Mouse (Mus musculus) layer of hippocampus, postnatal 36 days (tissue): ENCODE data around the gene Gm28048. TPM values are rescaled to one million over a fixed set of nuclear protein-coding genes. Genes with fewer than 3 reads are reported as not detected.

Source experiments
- DNase-seq, 2 experiments: peaks; one replicate each; pipeline ENCODE4 v3.0.0; 2022
- total RNA-seq, 2 experiments: library from RNA; stranded (reverse); gene quantifications; 2 replicates each; pipeline ENCODE4 v1.2.3; 2021

Gene Gm28048
- total RNA-seq, 2 experiments from 2014 or later = 9.2 to 11.3 TPM

DNA sequence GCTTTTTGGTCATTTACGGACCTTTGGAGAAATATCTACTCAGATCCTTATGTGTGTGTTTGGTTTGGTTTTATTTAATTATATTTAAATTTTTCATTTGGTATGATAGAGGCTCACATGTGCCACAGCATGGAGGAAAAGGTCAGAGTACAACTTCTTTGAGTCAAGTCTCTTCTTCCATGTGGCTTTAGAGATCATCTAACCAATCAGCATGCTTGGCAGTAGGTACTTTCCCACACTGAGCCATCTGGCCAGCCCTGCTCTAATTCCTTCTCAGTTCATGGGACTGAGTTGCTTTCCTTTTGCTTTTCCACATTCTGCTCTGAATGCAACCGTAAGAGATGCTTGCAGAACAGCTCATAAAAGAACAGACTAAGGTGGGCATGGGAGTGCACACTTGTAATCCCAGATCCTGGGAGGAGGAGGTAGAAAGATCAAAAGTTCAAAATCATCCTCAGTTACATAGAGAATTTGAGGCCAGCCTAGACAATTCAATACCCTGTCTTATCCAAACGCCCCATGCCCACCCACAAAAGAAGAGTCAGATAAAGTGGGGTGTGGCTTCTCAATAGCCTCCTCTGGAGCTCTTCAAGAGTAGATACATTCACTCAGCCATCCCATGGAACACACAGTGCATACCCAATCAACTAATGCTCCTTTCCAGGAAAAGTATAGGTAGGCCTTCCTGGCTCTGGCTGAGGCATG is 188.6 kb downstream of the Gm28048 start:
- DNase-seq = no peak

DNA sequence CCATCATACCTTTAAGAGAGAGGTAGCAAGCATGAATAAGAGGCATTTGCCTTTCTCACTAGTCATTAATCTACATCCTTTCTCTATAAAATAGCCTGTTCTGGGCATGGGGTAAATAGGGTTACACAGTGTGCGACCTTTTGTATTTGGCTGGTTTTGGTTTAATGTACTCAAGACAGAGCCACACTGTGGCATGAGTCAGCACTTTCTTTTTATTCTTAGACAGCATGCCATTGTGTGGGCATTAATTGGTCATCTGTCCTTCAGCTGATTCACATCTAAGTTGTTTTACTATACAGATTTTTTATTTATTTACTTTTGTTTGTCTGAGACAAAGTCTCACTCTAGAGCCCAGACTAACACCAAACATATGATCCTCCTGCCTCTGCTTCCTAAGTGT is 189.7 kb downstream of the Gm28048 start:
- DNase-seq = no peak

GRCm38 (mm10) chr11:22791726-22792125 is 190.2 kb downstream of the Gm28048 start:
- DNase-seq = no peak

DNA sequence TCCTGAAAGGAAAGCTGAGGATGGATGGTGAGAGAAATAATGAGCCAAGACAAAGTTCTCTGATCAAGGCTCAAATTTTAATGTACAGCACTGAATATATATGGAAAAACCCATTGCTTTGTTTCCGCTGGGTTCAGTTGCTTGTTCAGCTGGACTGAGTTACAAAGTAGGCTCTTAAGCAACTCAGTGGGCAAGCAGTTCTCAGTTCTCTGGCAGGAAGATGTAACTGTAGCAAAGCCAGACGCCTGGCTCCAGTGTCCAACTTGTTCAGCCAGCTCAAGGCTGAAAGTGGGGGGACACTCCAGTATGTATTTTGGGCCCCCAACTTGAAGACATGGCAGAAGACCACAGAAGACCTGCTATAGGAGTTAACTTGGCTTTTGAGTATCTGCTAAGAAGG is 194.1 kb downstream of the Gm28048 start:
- DNase-seq = no peak

Other genes with a start within 250 kb of the Gm28048 start
- gene B3gnt2, start 121.1 kb downstream of the Gm28048 start, total RNA-seq = 10 to 100 TPM; 12.2 to 17.4 TPM
- gene Zrsr1, start 10.1 kb downstream of the Gm28048 start, total RNA-seq = 10 to 100 TPM; 62.7 to 63.7 TPM
- 10 to 100 TPM; 52.6 to 64.1 TPM for gene Commd1, start 292 bp upstream of the Gm28048 start, total RNA-seq
- 100 to 1,000 TPM; 118 to 121 TPM for gene Cct4, start 8.4 kb upstream of the Gm28048 start, total RNA-seq
- 1 to 10 TPM; 3.4 to 5.6 TPM for gene Fam161a, start 25.4 kb upstream of the Gm28048 start, total RNA-seq